ENCODE assay signal across 7 mouse cellular contexts in genomic region chr5:23419616-23420170, GRCm38 (mm10). TPM values are rescaled to one million over a fixed set of nuclear protein-coding genes. Genes with fewer than 3 reads are reported as not detected.
DNase-seq lines count a peak whose midpoint lies in the region; ATAC-seq and TF ChIP-seq lines count a peak whose summit lies in the region.

No protein-coding gene starts in this region.

- H3K36me3 ChIP-seq in lung, postnatal 0 days (ENCODE audit: insufficient read depth, low read length): peaks cover 3% of the 10 kb centered on the region; the same call in 1 of the 2 replicates
- peaks cover 2% of the 10 kb centered on the region; the same call in 1 of the 2 replicates for H3K36me3 ChIP-seq in forebrain, embryonic 16.5 days (ENCODE audit: control insufficient read depth, insufficient read depth)
- peaks cover 9% of the 10 kb centered on the region for H3K36me3 ChIP-seq in liver, embryonic 11.5 days (ENCODE audit: control insufficient read depth, insufficient read depth, low read length)
- peaks cover 3% of the 10 kb centered on the region; the same call in 1 of the 2 replicates for H3K36me3 ChIP-seq in stomach, postnatal 0 days (ENCODE audit: control insufficient read depth, insufficient read depth, low read length)

- H3K9me3 ChIP-seq in lung, postnatal 0 days (ENCODE audit: low read length): no peaks in the 10 kb centered on the region
- no peaks in the 10 kb centered on the region for H3K9me3 ChIP-seq in forebrain, embryonic 16.5 days (ENCODE audit: control insufficient read depth, low read length)
- H3K9me3 ChIP-seq in liver, embryonic 11.5 days (ENCODE audit: control insufficient read depth, low read length): no peaks in the 10 kb centered on the region
- H3K9me3 ChIP-seq in stomach, postnatal 0 days (ENCODE audit: control insufficient read depth, low read length): no peaks in the 10 kb centered on the region

- H3K4me2 ChIP-seq in lung, postnatal 0 days (replicated peaks; ENCODE audit: low read depth, low read length): peak overlapping the region; percentile 52; the same call in 1 of the 2 replicates
- peak overlapping the region; percentile 90 for H3K4me2 ChIP-seq in forebrain, embryonic 16.5 days (ENCODE audit: low read length)
- H3K4me2 ChIP-seq in liver, embryonic 11.5 days: peak overlapping the region; percentile 83
- no peak overlapping the region; the same call in 1 of the 2 replicates for H3K4me2 ChIP-seq in stomach, postnatal 0 days (replicated peaks; ENCODE audit: low read depth)

- TF ChIP-seq EP300 in lung, postnatal 0 days (IDR thresholded peaks at IDR 0.05): no peak
- no peak for TF ChIP-seq EP300 in stomach, postnatal 0 days (optimal IDR thresholded peaks at IDR 0.05)

- WGBS in lung, postnatal 0 days: 38% methylated on average over 7 of the region's 7 CpGs
- WGBS in forebrain, embryonic 16.5 days: 36% methylated on average over 7 of the region's 7 CpGs
- WGBS in liver, embryonic 11.5 days: 42% methylated on average over 7 of the region's 7 CpGs
- 31% methylated on average over 7 of the region's 7 CpGs for WGBS in stomach, postnatal 0 days

- no peaks in the 10 kb centered on the region for H3K27me3 ChIP-seq in lung, postnatal 0 days (replicated peaks; ENCODE audit: insufficient read depth, low read length)
- H3K27me3 ChIP-seq in forebrain, embryonic 16.5 days (replicated peaks; ENCODE audit: control insufficient read depth, insufficient read depth, low read length): no peaks in the 10 kb centered on the region
- H3K27me3 ChIP-seq in liver, embryonic 11.5 days (replicated peaks; ENCODE audit: control insufficient read depth, insufficient read depth, low read length): no peaks in the 10 kb centered on the region
- H3K27me3 ChIP-seq in stomach, postnatal 0 days (ENCODE audit: control insufficient read depth, insufficient read depth, low read length): no peaks in the 10 kb centered on the region

- no peak overlapping the region for H3K9ac ChIP-seq in lung, postnatal 0 days (replicated peaks; ENCODE audit: low read depth)
- no peak overlapping the region for H3K9ac ChIP-seq in forebrain, embryonic 16.5 days (replicated peaks; ENCODE audit: low read depth, low read length)
- 0 out of 2 replicates have a peak overlapping the region, but pooled peaks have one; percentile 16 for H3K9ac ChIP-seq in liver, embryonic 11.5 days (ENCODE audit: low read depth, low read length)
- no peak overlapping the region for H3K9ac ChIP-seq in stomach, postnatal 0 days (ENCODE audit: low read length)

- TF ChIP-seq CTCF in lung, postnatal 0 days (IDR thresholded peaks at IDR 0.05): no peak
- no peak for TF ChIP-seq CTCF in stomach, postnatal 0 days (IDR thresholded peaks at IDR 0.05; ENCODE audit: low read depth)

- no peak for DNase-seq in lung, postnatal 0 days (ENCODE audit: low spot score)
- no peak for DNase-seq in lung, postnatal 10 days
- no peak for DNase-seq in liver, embryonic 11.5 days (ENCODE audit: low spot score)
- DNase-seq in stomach, postnatal 0 days (ENCODE audit: low spot score): no peak
- DNase-seq in adrenal gland, adult 18-20 months (ENCODE audit: low spot score in 2 of 2): no peak
- no peak for DNase-seq in gastrocnemius, adult 8-10 months (ENCODE audit: low spot score in 2 of 2)

- ATAC-seq in lung, postnatal 0 days: no peak
- no peak for ATAC-seq in forebrain, embryonic 16.5 days
- ATAC-seq in liver, embryonic 11.5 days (replicated peaks; ENCODE audit: low FRiP score): no peak
- ATAC-seq in stomach, postnatal 0 days (ENCODE audit: low FRiP score, low TSS enrichment): no peak

- H3K4me3 ChIP-seq in lung, postnatal 0 days (ENCODE audit: low read depth, low read length): no peak overlapping the region
- H3K4me3 ChIP-seq in forebrain, embryonic 16.5 days (replicated peaks; ENCODE audit: low read length): no peak overlapping the region
- no peak overlapping the region for H3K4me3 ChIP-seq in liver, embryonic 11.5 days (ENCODE audit: low read depth, low read length)
- H3K4me3 ChIP-seq in stomach, postnatal 0 days (ENCODE audit: low read depth, low read length): no peak overlapping the region

- peaks cover 16% of the 10 kb centered on the region for H3K4me1 ChIP-seq in lung, postnatal 0 days (ENCODE audit: insufficient read depth, low read depth, low read length)
- peaks cover 46% of the 10 kb centered on the region for H3K4me1 ChIP-seq in forebrain, embryonic 16.5 days (replicated peaks; ENCODE audit: control insufficient read depth, insufficient read depth, low read length)
- H3K4me1 ChIP-seq in liver, embryonic 11.5 days (replicated peaks; ENCODE audit: control insufficient read depth, insufficient read depth, low read length): peaks cover 39% of the 10 kb centered on the region
- 0 out of 2 replicates have a peak, but pooled peaks cover 3% of the 10 kb centered on the region for H3K4me1 ChIP-seq in stomach, postnatal 0 days (replicated peaks; ENCODE audit: control insufficient read depth, insufficient read depth)

- H3K27ac ChIP-seq in lung, postnatal 0 days (ENCODE audit: low read length): peak overlapping the region; percentile 99
- H3K27ac ChIP-seq in forebrain, embryonic 16.5 days (ENCODE audit: low read length): no peak overlapping the region; the same call in 1 of the 2 replicates
- no peak overlapping the region for H3K27ac ChIP-seq in liver, embryonic 11.5 days (ENCODE audit: low read depth, low read length)
- H3K27ac ChIP-seq in stomach, postnatal 0 days (replicated peaks): peak overlapping the region; percentile 99

RNA-seq across cellular contexts. Expression of gene Kmt2e, which starts 14.5 kb away (rescaled TPM):
- polyA plus RNA-seq in lung, postnatal 0 days (2015; fragmentation: Nextera tagmentation; extraction: Ambion mirVana): 97.3 and 106 TPM in 2 replicates
- polyA plus RNA-seq in forebrain, embryonic 16.5 days (2015; fragmentation: Nextera tagmentation; extraction: Ambion mirVana): 198 and 209 TPM in 2 replicates
- polyA plus RNA-seq in liver, embryonic 11.5 days (2014; fragmentation: Nextera tagmentation; extraction: Ambion mirVana): 57.7 and 59.5 TPM in 2 replicates
- polyA plus RNA-seq in stomach, postnatal 0 days (2015; fragmentation: Nextera tagmentation; extraction: Ambion mirVana): 51.9 and 54.8 TPM in 2 replicates
- 10 to 100 TPM; 58.3 to 69.8 TPM for total RNA-seq in adrenal gland, adult 18-20 months (2021)
- total RNA-seq in gastrocnemius, adult 8-10 months (2022): 10 to 100 TPM; 23.9 to 33.7 (median 28.2) TPM

Comparison
In these comparisons a context has a peak if more than half of its experiments do, and no peak if none do; other contexts are left out.
1. H3K27ac ChIP-seq: peak in lung, postnatal 0 days (single experiment) and stomach, postnatal 0 days (single experiment); none in forebrain, embryonic 16.5 days (single experiment) and liver, embryonic 11.5 days (single experiment).